Mouse (Mus musculus) granulocyte monocyte progenitor cell, adult 5-6 weeks (primary cell): ENCODE results near the gene Grtp1. TPM values are rescaled to one million over a fixed set of nuclear protein-coding genes. Genes with fewer than 3 reads are reported as not detected.
A peak's percentile ranks its signal among the peaks of the same experiment; 100 is the strongest.

Experiments used
- ATAC-seq: replicated peaks from 2 replicates; pipeline ENCODE4 v1.8.0; 2016; ENCODE audit warnings: mild to moderate bottlenecking, moderate TSS enrichment, inconsistent platforms; ENCODE audit not compliant: poor library complexity, severe bottlenecking
- total RNA-seq, 2 experiments: library from RNA; stranded (forward) in 1 of 2; stranded (reverse) in 1 of 2; fragments of 200-712, 200-1000 nt in 1 of 2; fragments of >200 nt in 1 of 2; fragmentation: Nextera tagmentation in 1 of 2; gene quantifications; 2 replicates each; pipeline ENCODE4 v1.2.3; 2014 to 2017

Grtp1 gene
- total RNA-seq (2014; fragmentation: Nextera tagmentation) (not detected in 2 replicates), total RNA-seq (2017) (0.56 TPM in 1 of 2 replicates, not detected in the other)

GRCm38 (mm10) chr8:13200301-13201012 lies at the start of gene Grtp1:
Gene Grtp1 (minus strand): TSS chr8:13200620.
- peak; percentile 62 for ATAC-seq

- ATAC-seq, result no peak
Measured at GRCm38 (mm10) chr8:13244343-13244880, 44.0 kb upstream of the Grtp1 start.

GRCm38 (mm10) chr8:13242985-13243870 lies 42.8 kb upstream of the Grtp1 start:
- no peak for ATAC-seq

GRCm38 (mm10) chr8:13240691-13241090 lies 40.3 kb upstream of the Grtp1 start:
- no peak for ATAC-seq

GRCm38 (mm10) chr8:13240055-13240454 lies 39.6 kb upstream of the Grtp1 start:
- ATAC-seq, result no peak

GRCm38 (mm10) chr8:13234803-13235202 lies 34.4 kb upstream of the Grtp1 start:
- ATAC-seq, result no peak

GRCm38 (mm10) chr8:13230471-13230870 lies 30.1 kb upstream of the Grtp1 start:
- no peak for ATAC-seq

- no peak for ATAC-seq
Measured at GRCm38 (mm10) chr8:13229802-13230201, 29.4 kb upstream of the Grtp1 start.

GRCm38 (mm10) chr8:13228923-13229610 lies 28.6 kb upstream of the Grtp1 start:
- ATAC-seq, result no peak

GRCm38 (mm10) chr8:13227184-13227583 lies 26.8 kb upstream of the Grtp1 start:
- ATAC-seq, result no peak

GRCm38 (mm10) chr8:13226288-13226687 lies 25.9 kb upstream of the Grtp1 start:
- no peak for ATAC-seq

- ATAC-seq, result no peak
Measured at GRCm38 (mm10) chr8:13224426-13224825, 24.0 kb upstream of the Grtp1 start.

- ATAC-seq, result no peak
Measured at GRCm38 (mm10) chr8:13218441-13218840, 18.0 kb upstream of the Grtp1 start.

- ATAC-seq, result no peak
Measured at GRCm38 (mm10) chr8:13217986-13218385, 17.6 kb upstream of the Grtp1 start.

GRCm38 (mm10) chr8:13217093-13217492 lies 16.7 kb upstream of the Grtp1 start:
- no peak for ATAC-seq

GRCm38 (mm10) chr8:13216386-13216785 lies 16.0 kb upstream of the Grtp1 start:
- no peak for ATAC-seq

- peak; percentile 84 for ATAC-seq
Measured at GRCm38 (mm10) chr8:13213479-13214268, 13.3 kb upstream of the Grtp1 start.

- ATAC-seq, result no peak
Measured at GRCm38 (mm10) chr8:13209770-13210169, 9.3 kb upstream of the Grtp1 start.

- ATAC-seq, result 0 out of 2 replicates have a peak, but pooled peaks have one; percentile 10
Measured at GRCm38 (mm10) chr8:13208627-13209355, 8.4 kb upstream of the Grtp1 start.
